Mouse (Mus musculus) CH12.LX (cell line): ENCODE data around the gene Ddx39. TPM values are rescaled to one million over a fixed set of nuclear protein-coding genes. Genes with fewer than 3 reads are reported as not detected.

Experiments
- DNase-seq: peaks from one replicate; pipeline ENCODE4 v3.0.0-alpha.2; 2013; ENCODE audit errors: extremely low read depth
- H3K27ac ChIP-seq: 2 replicates; pipeline ENCODE4 v1.5.1; 2012; ENCODE audit warnings: low read depth, mild to moderate bottlenecking, control low read depth, moderate library complexity; ENCODE audit not compliant: insufficient read depth
- H3K27me3 ChIP-seq: replicated peaks from 2 replicates; pipeline ENCODE3; 2012; ENCODE audit warnings: inconsistent platforms
- H3K36me3 ChIP-seq, 2 experiments: replicated peaks in 1 of 2; 2 replicates each; pipeline versions ENCODE3 to v1.6.1; 2012; ENCODE audit warnings: inconsistent platforms in 1 of 2, low read length in 1 of 2, mild to moderate bottlenecking in 1 of 2, mixed read lengths in 1 of 2, moderate library complexity in 1 of 2; ENCODE audit not compliant: control insufficient read depth in 1 of 2, insufficient read depth in 1 of 2
- H3K4me1 ChIP-seq, 2 experiments: 2 replicates each; pipeline ENCODE4 v1.6.1; 2012; ENCODE audit warnings: inconsistent platforms in 1 of 2, moderate library complexity in 1 of 2; ENCODE audit not compliant: insufficient read depth in 2 of 2, control insufficient read depth in 1 of 2
- H3K4me2 ChIP-seq: 2 replicates; pipeline ENCODE4 v1.6.1; 2012; ENCODE audit warnings: low read depth, mild to moderate bottlenecking, control low read depth; ENCODE audit not compliant: poor library complexity, insufficient read depth, severe bottlenecking
- H3K4me3 ChIP-seq, 3 experiments: fragments of 150-350 bp in 1 of 3; sonication (generic) in 1 of 3; replicated peaks in 1 of 3; 2 replicates each; pipeline versions ENCODE3 to v1.5.1; 2011 to 2012; ENCODE audit warnings: low read depth in 2 of 3, low read length in 2 of 3, mild to moderate bottlenecking in 2 of 3, moderate library complexity in 2 of 3, control low read depth in 1 of 3, improper control_type of control experiment in 1 of 3, inconsistent platforms in 1 of 3, mixed read lengths in 1 of 3; ENCODE audit not compliant: poor library complexity in 1 of 3
- H3K79me2 ChIP-seq: replicated peaks from 2 replicates; pipeline ENCODE4 v1.6.1; 2012; ENCODE audit warnings: mild to moderate bottlenecking, moderate library complexity; ENCODE audit not compliant: control insufficient read depth, poor library complexity, insufficient read depth, severe bottlenecking; ENCODE audit errors: extremely low read depth
- H3K9ac ChIP-seq: 2 replicates; pipeline ENCODE4 v1.6.1; 2012; ENCODE audit warnings: low read depth, mild to moderate bottlenecking, control low read depth, moderate library complexity; ENCODE audit not compliant: insufficient read depth
- H3K9me3 ChIP-seq: replicated peaks from 2 replicates; pipeline ENCODE3; 2012; ENCODE audit warnings: low read length, inconsistent platforms, mixed read lengths
- CHD2 ChIP-seq: IDR thresholded peaks from 2 replicates; pipeline ENCODE4 v1.6.1; 2011; ENCODE audit warnings: low read length, improper control_type of control experiment
- CTCF ChIP-seq, 2 experiments: IDR thresholded peaks in 1 of 2; conservative IDR thresholded peaks in 1 of 2; 2 replicates each; pipeline ENCODE4 v1.5.1; 2011 to 2012; ENCODE audit warnings: low read depth in 2 of 2, low read length in 2 of 2, improper control_type of control experiment in 1 of 2, inconsistent platforms in 1 of 2, mild to moderate bottlenecking in 1 of 2, moderate library complexity in 1 of 2
- EP300 ChIP-seq: IDR thresholded peaks from 2 replicates; pipeline ENCODE4 v1.6.1; 2011; ENCODE audit warnings: low read length, improper control_type of control experiment
- ETS1 ChIP-seq: conservative IDR thresholded peaks from 2 replicates; pipeline ENCODE4 v1.6.1; 2012; ENCODE audit warnings: low read depth, mild to moderate bottlenecking, inconsistent platforms, low read length, improper control_type of control experiment, moderate library complexity
- GABPA ChIP-seq: IDR thresholded peaks from 2 replicates; pipeline ENCODE4 v1.6.1; 2012; ENCODE audit warnings: low read depth, low read length, improper control_type of control experiment, inconsistent platforms; ENCODE audit not compliant: insufficient replicate concordance
- IRF4 ChIP-seq: IDR thresholded peaks from 2 replicates; pipeline ENCODE4 v1.6.1; 2014; ENCODE audit warnings: low read depth, mild to moderate bottlenecking, inconsistent platforms, low read length, improper control_type of control experiment
- MAFK ChIP-seq: IDR thresholded peaks from 2 replicates; pipeline ENCODE4 v1.6.1; 2011; ENCODE audit warnings: low read length, improper control_type of control experiment; ENCODE audit not compliant: insufficient replicate concordance
- MAX ChIP-seq: IDR thresholded peaks from 2 replicates; pipeline ENCODE4 v1.6.1; 2011; ENCODE audit warnings: low read length, improper control_type of control experiment
- MAZ ChIP-seq: IDR thresholded peaks from 2 replicates; pipeline ENCODE4 v1.6.1; 2012; ENCODE audit warnings: low read depth, mild to moderate bottlenecking, inconsistent platforms, low read length, improper control_type of control experiment, moderate library complexity
- MEF2A ChIP-seq: IDR thresholded peaks from 2 replicates; pipeline ENCODE4 v1.6.1; 2014; ENCODE audit warnings: low read depth, mild to moderate bottlenecking, inconsistent platforms, low read length, improper control_type of control experiment, borderline replicate concordance
- PAX5 ChIP-seq: IDR thresholded peaks from 2 replicates; pipeline ENCODE4 v1.6.1; 2012; ENCODE audit warnings: low read length, inconsistent platforms, mixed read lengths
- RAD21 ChIP-seq: IDR thresholded peaks from 2 replicates; pipeline ENCODE4 v1.6.1; 2011; ENCODE audit warnings: low read depth, mild to moderate bottlenecking, low read length, improper control_type of control experiment, moderate library complexity
- RCOR1 ChIP-seq: conservative IDR thresholded peaks from 2 replicates; pipeline ENCODE4 v1.6.1; 2012; ENCODE audit warnings: low read depth, mild to moderate bottlenecking, inconsistent platforms, low read length, improper control_type of control experiment
- SMC3 ChIP-seq: IDR thresholded peaks from 2 replicates; pipeline ENCODE4 v1.6.1; 2011; ENCODE audit warnings: low read depth, low read length, improper control_type of control experiment
- TBP ChIP-seq: conservative IDR thresholded peaks from 2 replicates; pipeline ENCODE4 v1.6.1; 2011; ENCODE audit warnings: low read depth, low read length, improper control_type of control experiment
- TCF12 ChIP-seq: IDR thresholded peaks from 2 replicates; pipeline ENCODE4 v1.6.1; 2014; ENCODE audit warnings: low read depth, mild to moderate bottlenecking, inconsistent platforms, low read length, improper control_type of control experiment
- UBTF ChIP-seq: IDR thresholded peaks from 2 replicates; pipeline ENCODE4 v1.6.1; 2012; ENCODE audit warnings: low read depth, mild to moderate bottlenecking, inconsistent platforms, low read length, improper control_type of control experiment, moderate library complexity
- USF2 ChIP-seq: conservative IDR thresholded peaks from 2 replicates; pipeline ENCODE4 v1.6.1; 2011; ENCODE audit warnings: low read depth, low read length, improper control_type of control experiment
- ZKSCAN1 ChIP-seq: IDR thresholded peaks from 2 replicates; pipeline ENCODE4 v1.6.1; 2012; ENCODE audit warnings: low read depth, inconsistent platforms, low read length, improper control_type of control experiment, borderline replicate concordance
- ZMIZ1 ChIP-seq: IDR thresholded peaks from 2 replicates; pipeline ENCODE4 v1.6.1; 2012; ENCODE audit warnings: low read depth, mild to moderate bottlenecking, inconsistent platforms, low read length, improper control_type of control experiment
- dilution Hi-C: fragments of 300-500 bp; cut with MboI; formaldehyde crosslinking; loops from 2 replicates; pipeline ENCODE4 v1.14.3; 2020; ENCODE audit warnings: low sequenced_read_pairs; ENCODE audit not compliant: extremely low pct_unique_long_range_greater_than_20kb, extremely low pct_ligation_motif_present
- in situ Hi-C: fragments of 300-500 bp; cut with MboI; formaldehyde crosslinking; loops from 3 replicates; pipeline ENCODE4 v1.14.3; 2019; ENCODE audit warnings: low sequenced_read_pairs, low pct_ligation_motif_present, low pct_unique_long_range_greater_than_20kb, mixed read lengths
- polyA plus RNA-seq: library from polyadenylated mRNA; unstranded; fragments of >175 nt; gene quantifications from 2 replicates; pipeline ENCODE4 v1.2.1, GENCODE M21; 2012; ENCODE audit warnings: low read depth; ENCODE audit not compliant: insufficient read length
- total RNA-seq, 2 experiments: library from RNA; depleted of rRNA; stranded (reverse); fragments of 300-350 nt in 1 of 2; fragments of >200 nt in 1 of 2; gene quantifications; 2 replicates each; pipeline ENCODE4 v1.2.3; 2012 to 2014

Gene Ddx39
- total and polyA plus RNA-seq, 3 experiments, result 194 to 339 (median 231) TPM

- no peak overlapping the region for H3K9ac ChIP-seq
- in situ Hi-C loops (no loop called here), dilution Hi-C loops (no loop called here)
- peaks cover 4% of the 10 kb centered on the region for H3K9me3 ChIP-seq
- no peak overlapping the region for H3K4me3 ChIP-seq
- H3K4me2 ChIP-seq, result no peak overlapping the region
- H3K79me2 ChIP-seq, result no peaks in the 10 kb centered on the region
- no peaks in the 10 kb centered on the region for H3K27me3 ChIP-seq
- H3K36me3 ChIP-seq, result no peaks in the 10 kb centered on the region
- H3K27ac ChIP-seq, result no peak overlapping the region
- peaks cover 0 to 5% of the 10 kb centered on the region in 2 experiments; a peak in 3 of 4 replicates for H3K4me1 ChIP-seq
- DNase-seq, result no peak
- TF ChIP-seq ETS1 (no peak), PAX5 (no peak), MAX (no peak), MEF2A (no peak), TCF12 (no peak)
These were observed 53.5 kb downstream of the Ddx39 start for GRCm38 (mm10) chr8:83768526-83768925.

GRCm38 (mm10) chr8:83769720-83770119, 54.7 kb downstream of the Ddx39 start:
- Histone ChIP-seq H3K4me2 (no peak overlapping the region), H3K27me3 (no peaks in the 10 kb centered on the region), H3K27ac (no peak overlapping the region), H3K4me1 (peaks cover 0 to 5% of the 10 kb centered on the region in 2 experiments; a peak in 3 of 4 replicates)
- no peak for DNase-seq
- in situ Hi-C loops, result no loop called here
- no peak for TF ChIP-seq SMC3
- TF ChIP-seq TBP, result no peak
- TF ChIP-seq ZMIZ1, result no peak
- no peak for TF ChIP-seq USF2
- TF ChIP-seq UBTF, result no peak
- no peak for TF ChIP-seq ZKSCAN1
- no peak for TF ChIP-seq MEF2A
- TF ChIP-seq PAX5, result no peak
- TF ChIP-seq MAX, result no peak
- no peak for TF ChIP-seq CTCF (conservative IDR thresholded peaks at IDR 0.05 in 1 of 2, IDR thresholded peaks at IDR 0.05 in 1 of 2; ENCODE audit: low read depth in 2 of 2, low read length in 2 of 2)
- TF ChIP-seq TCF12, result no peak
- no peak for TF ChIP-seq MAZ
- TF ChIP-seq RAD21, result no peak
- TF ChIP-seq CHD2, result no peak
- TF ChIP-seq IRF4, result no peak
- TF ChIP-seq GABPA, result no peak
- no peak for TF ChIP-seq EP300
- TF ChIP-seq RCOR1, result no peak
- no peak for TF ChIP-seq MAFK
- TF ChIP-seq, all 38 proteins: peak for 0
- Histone ChIP-seq H3K9ac (no peak overlapping the region), H3K9me3 (peaks cover 4% of the 10 kb centered on the region), H3K36me3 (no peaks in the 10 kb centered on the region), H3K4me3 (no peak overlapping the region), H3K79me2 (no peaks in the 10 kb centered on the region)
- dilution Hi-C loops, result no loop called here
